Mouse (Mus musculus) spleen, adult 2 months (tissue): ENCODE results near the gene Gm17617. TPM values are rescaled to one million over a fixed set of nuclear protein-coding genes. Genes with fewer than 3 reads are reported as not detected.

Experiments
- DNase-seq, 2 experiments: peaks; one replicate each; pipeline versions ENCODE4 v3.0.0 to v3.0.0-alpha.2; 2012 to 2021; ENCODE audit warnings: low spot score in 2 of 2, low read depth in 1 of 2
- H3K27ac ChIP-seq: fragments of 200-500 bp; 2 replicates; pipeline ENCODE4 v1.5.1; 2012; ENCODE audit warnings: low read length, inconsistent platforms; ENCODE audit not compliant: insufficient read depth
- H3K27me3 ChIP-seq: fragments of 200-500 bp; 2 replicates; pipeline ENCODE4 v1.6.1; 2012; ENCODE audit warnings: mild to moderate bottlenecking, moderate library complexity, low read length, inconsistent platforms; ENCODE audit not compliant: control insufficient read depth, insufficient read depth
- H3K36me3 ChIP-seq: fragments of 200-500 bp; 2 replicates; pipeline ENCODE4 v1.6.1; 2012; ENCODE audit warnings: mild to moderate bottlenecking, low read length, inconsistent platforms; ENCODE audit not compliant: control insufficient read depth, insufficient read depth
- H3K4me1 ChIP-seq: fragments of 200-500 bp; 2 replicates; pipeline ENCODE4 v1.6.1; 2011; ENCODE audit warnings: inconsistent platforms; ENCODE audit not compliant: control insufficient read depth, insufficient read depth, insufficient read length
- H3K4me3 ChIP-seq: fragments of 200-500 bp; 2 replicates; pipeline ENCODE4 v1.5.1; 2011; ENCODE audit warnings: mild to moderate bottlenecking, inconsistent platforms; ENCODE audit not compliant: insufficient read depth, insufficient read length; ENCODE audit errors: extremely low read depth
- CTCF ChIP-seq: fragments of 200-500 bp; IDR thresholded peaks from 2 replicates; pipeline ENCODE4 v1.5.1; 2011; ENCODE audit warnings: mild to moderate bottlenecking, inconsistent platforms; ENCODE audit not compliant: insufficient read depth, insufficient read length, insufficient replicate concordance; ENCODE audit errors: extremely low read depth
- POLR2A ChIP-seq: fragments of 200-500 bp; IDR thresholded peaks from 2 replicates; pipeline ENCODE4 v1.6.1; 2011; ENCODE audit warnings: low read depth, low read length, inconsistent platforms
- WGBS: fragments of 180-500 bp; shearing (Covaris S2); methylation state at CpG from one replicate; pipeline ENCODE4 v1.1.7; 2018; 5-methylcytosine and 5-hydroxymethylcytosine counted together
- polyA plus RNA-seq: library from polyadenylated mRNA; depleted of rRNA; stranded (reverse); fragments of >200 nt; gene quantifications from 2 replicates; pipeline ENCODE4 v1.2.3, GENCODE M21; 2012

Gene Gm17617
- polyA plus RNA-seq, 1 experiment: not detected

DNA sequence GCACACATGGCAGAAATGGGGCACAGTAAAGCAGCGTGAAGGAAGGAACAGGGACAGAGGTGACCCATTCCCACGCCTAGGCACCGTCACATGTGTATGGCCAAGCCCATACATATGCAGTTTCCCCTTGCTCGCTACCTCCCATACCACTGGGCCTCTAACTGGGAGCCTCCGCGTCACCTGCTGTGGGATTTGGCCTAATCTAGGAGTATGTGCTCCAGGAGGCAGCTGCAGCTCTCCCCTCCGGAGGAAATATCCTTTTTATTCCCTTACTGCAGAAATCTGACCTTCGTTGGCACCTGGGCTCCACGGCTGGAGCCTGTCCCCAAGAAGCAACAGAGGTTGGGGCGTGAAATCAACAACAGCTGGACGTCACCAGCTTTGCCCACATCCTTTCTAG, 41.0 kb upstream of the Gm17617 start:
- 89% methylated on average over 11 of the region's 11 CpGs for WGBS
- TF ChIP-seq POLR2A (no peak), CTCF (no peak)
- DNase-seq: no peak
- no peaks in the 10 kb centered on the region for H3K4me1 ChIP-seq
- no peaks in the 10 kb centered on the region for H3K36me3 ChIP-seq
- H3K27me3 ChIP-seq: peaks cover 2% of the 10 kb centered on the region; the same call in 1 of the 2 replicates
- no peak overlapping the region for H3K27ac ChIP-seq
- no peak overlapping the region for H3K4me3 ChIP-seq

DNA sequence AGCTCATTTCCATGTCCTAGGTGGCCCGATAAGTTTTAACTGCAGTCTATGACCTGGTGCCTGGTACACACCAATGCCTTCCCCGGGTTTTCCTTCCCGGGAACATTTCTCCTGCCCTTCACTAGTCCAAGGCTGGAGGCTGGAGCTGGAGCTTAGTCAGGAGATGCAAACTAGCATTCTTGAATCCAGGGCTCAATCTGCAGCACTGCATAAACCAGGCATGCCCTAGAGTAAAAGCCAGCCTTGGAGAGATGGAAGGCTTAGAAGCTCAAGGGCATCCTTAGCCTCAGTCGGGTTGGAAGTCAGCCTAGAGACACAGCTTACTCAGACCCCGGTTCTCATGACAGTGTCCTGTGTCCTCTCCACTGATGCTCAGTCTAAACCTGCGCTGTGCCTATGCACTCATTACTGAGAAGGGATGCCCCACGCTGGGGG, 39.0 kb upstream of the Gm17617 start:
- no peak for DNase-seq
- Histone ChIP-seq H3K27ac (no peak overlapping the region), H3K36me3 (no peaks in the 10 kb centered on the region), H3K4me3 (no peak overlapping the region), H3K4me1 (no peaks in the 10 kb centered on the region), H3K27me3 (peaks cover 2% of the 10 kb centered on the region; the same call in 1 of the 2 replicates)
- 46% methylated on average over 7 of the region's 7 CpGs for WGBS
- TF ChIP-seq POLR2A: no peak
- TF ChIP-seq CTCF: no peak

DNA sequence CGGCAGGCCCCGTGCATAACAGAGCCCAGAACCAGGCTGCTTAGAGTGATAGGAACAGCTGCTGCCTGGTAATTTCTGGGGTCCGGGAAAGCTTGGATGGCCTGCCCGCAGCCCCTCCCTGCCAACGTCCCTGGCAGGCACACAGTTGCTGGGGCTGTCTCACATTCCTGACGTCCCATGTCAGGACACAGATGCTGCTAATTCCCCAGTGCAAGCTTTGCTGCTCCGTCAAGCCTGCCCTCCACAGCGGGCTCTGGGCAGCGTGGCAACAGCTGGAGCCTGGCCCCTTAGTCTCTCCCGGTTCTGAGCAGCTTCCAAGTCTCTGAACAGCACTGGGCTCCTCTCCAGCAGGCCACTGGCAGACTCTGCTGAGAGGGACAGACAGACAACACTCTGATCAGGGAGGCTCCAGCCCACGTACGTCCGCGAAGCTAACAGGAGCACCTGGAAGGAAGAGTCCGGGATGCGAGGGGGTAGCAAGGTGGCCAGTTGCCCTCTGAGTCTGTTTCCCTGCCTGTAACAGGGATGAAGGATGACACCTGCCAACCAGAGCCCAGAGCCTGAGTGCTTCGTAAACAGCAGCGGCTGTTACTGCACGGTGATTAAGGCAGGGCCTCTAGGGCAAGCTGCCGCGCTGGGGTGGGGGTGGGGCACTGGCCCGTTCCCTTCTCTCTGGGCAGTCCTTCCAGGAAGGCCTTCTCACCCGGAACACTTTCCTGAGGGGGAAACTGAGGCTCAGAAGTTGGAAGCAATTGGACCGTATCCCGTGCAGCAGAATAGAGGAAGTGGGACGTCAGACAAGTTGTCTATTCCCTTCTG, 38.4 kb upstream of the Gm17617 start:
- H3K27ac ChIP-seq: peak overlapping the region; percentile 12; the same call in 1 of the 2 replicates
- TF ChIP-seq CTCF: no peak
- no peak for TF ChIP-seq POLR2A
- peaks cover 2% of the 10 kb centered on the region; the same call in 1 of the 2 replicates for H3K27me3 ChIP-seq
- 46% methylated on average over 26 of the region's 26 CpGs for WGBS
- H3K4me1 ChIP-seq: no peaks in the 10 kb centered on the region
- H3K36me3 ChIP-seq: no peaks in the 10 kb centered on the region
- H3K4me3 ChIP-seq: no peak overlapping the region
- DNase-seq: no peak

DNA sequence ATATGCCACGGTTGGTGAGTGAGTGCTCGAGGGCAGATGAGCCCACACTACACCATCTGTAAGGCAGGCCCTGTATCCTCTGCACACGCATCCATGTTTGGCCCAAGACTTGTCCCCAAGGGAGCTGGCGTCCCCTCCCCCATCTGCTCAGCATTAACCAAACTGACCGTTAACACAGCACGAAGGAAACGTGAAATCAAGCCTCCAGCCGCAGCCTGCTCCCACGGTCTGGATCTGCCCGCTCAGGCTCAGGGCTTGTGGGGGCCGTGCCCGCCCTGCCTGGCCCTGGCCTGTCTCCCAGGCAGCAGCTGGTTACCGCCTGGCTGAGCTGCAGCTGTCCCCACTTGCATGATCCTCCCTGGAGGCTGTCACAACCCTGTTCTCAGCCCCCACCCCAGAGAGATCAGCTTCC, 35.6 kb upstream of the Gm17617 start:
- Histone ChIP-seq H3K27ac (no peak overlapping the region), H3K4me1 (no peaks in the 10 kb centered on the region), H3K36me3 (no peaks in the 10 kb centered on the region), H3K4me3 (no peak overlapping the region), H3K27me3 (peaks cover 2% of the 10 kb centered on the region; the same call in 1 of the 2 replicates)
- TF ChIP-seq POLR2A (no peak), CTCF (no peak)
- WGBS: 75% methylated on average over 13 of the region's 13 CpGs
- DNase-seq: peak in 1 of 2 experiments; percentile 20

GRCm38 (mm10) chr13:55168255-55168654, 34.9 kb upstream of the Gm17617 start:
- no peak overlapping the region for H3K27ac ChIP-seq
- DNase-seq: no peak
- TF ChIP-seq POLR2A: no peak
- TF ChIP-seq CTCF: no peak
- WGBS: 90% methylated on average over 5 of the region's 5 CpGs
- H3K27me3 ChIP-seq: peaks cover 2% of the 10 kb centered on the region; the same call in 1 of the 2 replicates
- H3K4me3 ChIP-seq: no peak overlapping the region
- H3K36me3 ChIP-seq: no peaks in the 10 kb centered on the region
- no peaks in the 10 kb centered on the region for H3K4me1 ChIP-seq

GRCm38 (mm10) chr13:55167798-55168197, 34.5 kb upstream of the Gm17617 start:
- H3K4me3 ChIP-seq: no peak overlapping the region
- no peak for DNase-seq
- H3K4me1 ChIP-seq: no peaks in the 10 kb centered on the region
- peaks cover 2% of the 10 kb centered on the region; the same call in 1 of the 2 replicates for H3K27me3 ChIP-seq
- WGBS: 84% methylated on average over 11 of the region's 11 CpGs
- H3K27ac ChIP-seq: no peak overlapping the region
- no peaks in the 10 kb centered on the region for H3K36me3 ChIP-seq
- TF ChIP-seq CTCF: no peak
- TF ChIP-seq POLR2A: no peak
